Mouse (Mus musculus) bone marrow, adult 2 months (tissue): ENCODE results near the gene Uspl1. TPM values are rescaled to one million over a fixed set of nuclear protein-coding genes. Genes with fewer than 3 reads are reported as not detected.

Experiments used
- H3K27ac ChIP-seq: fragments of 200-500 bp; 2 replicates; pipeline ENCODE4 v1.5.1; 2012; ENCODE audit warnings: low read depth, mild to moderate bottlenecking, control low read depth, inconsistent platforms, low read length; ENCODE audit not compliant: control insufficient read depth, poor library complexity, insufficient read depth
- H3K4me1 ChIP-seq: fragments of 200-500 bp; 2 replicates; pipeline ENCODE4 v1.6.1; 2011; ENCODE audit warnings: low read length; ENCODE audit not compliant: control insufficient read depth, insufficient read depth
- H3K4me3 ChIP-seq: fragments of 200-500 bp; replicated peaks from 2 replicates; pipeline ENCODE3; 2011; ENCODE audit warnings: mild to moderate bottlenecking, low read depth, low read length, control low read depth; ENCODE audit not compliant: control insufficient read depth
- CTCF ChIP-seq: fragments of 200-500 bp; IDR thresholded peaks from 2 replicates; pipeline ENCODE4 v1.5.1; 2011; ENCODE audit warnings: low read length, control low read depth; ENCODE audit not compliant: control insufficient read depth, insufficient read depth
- POLR2A ChIP-seq: fragments of 200-500 bp; IDR thresholded peaks from 2 replicates; pipeline ENCODE4 v1.6.1; 2011; ENCODE audit warnings: low read depth, mild to moderate bottlenecking, control low read depth, low read length, borderline replicate concordance; ENCODE audit not compliant: control insufficient read depth
- WGBS: fragments of 180-500 bp; shearing (Covaris S2); methylation state at CpG from one replicate; pipeline ENCODE4 v1.1.7; 2018; 5-methylcytosine and 5-hydroxymethylcytosine counted together
- polyA plus RNA-seq: library from polyadenylated mRNA; stranded (reverse); fragments of >200 nt; gene quantifications from 2 replicates; pipeline ENCODE4 v1.2.4, GENCODE M21; 2011; ENCODE audit warnings: low replicate concordance; ENCODE audit not compliant: missing spikeins, insufficient read depth, insufficient read length

Uspl1 gene
- polyA plus RNA-seq, 1 experiment: 26.5 TPM

DNA sequence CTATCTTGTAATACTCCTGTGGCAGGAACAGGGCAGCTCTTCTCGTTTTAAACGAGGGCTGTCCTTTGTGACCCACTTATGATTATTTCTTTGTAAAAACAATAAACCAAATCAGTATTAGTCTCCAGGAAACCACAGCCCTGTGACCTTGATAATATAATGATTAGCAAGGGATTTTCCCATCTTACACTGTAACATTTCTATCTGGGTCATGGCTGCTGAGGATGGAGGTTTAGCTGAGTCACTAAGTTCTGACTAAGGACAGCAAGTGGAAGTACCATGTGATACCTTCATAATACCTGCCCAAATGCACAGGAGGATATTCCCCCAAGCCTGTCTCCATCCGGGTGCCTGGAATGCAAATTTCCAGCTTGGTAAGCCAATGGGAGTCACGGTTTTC, 23.7 kb upstream of the Uspl1 start:
- WGBS: 66% methylated on average over 4 of the region's 4 CpGs
- Histone ChIP-seq H3K4me1 (no peaks in the 10 kb centered on the region; the same call in 1 of the 2 replicates), H3K27ac (no peak overlapping the region), H3K4me3 (no peak overlapping the region)
- TF ChIP-seq POLR2A (no peak), CTCF (no peak)

DNA sequence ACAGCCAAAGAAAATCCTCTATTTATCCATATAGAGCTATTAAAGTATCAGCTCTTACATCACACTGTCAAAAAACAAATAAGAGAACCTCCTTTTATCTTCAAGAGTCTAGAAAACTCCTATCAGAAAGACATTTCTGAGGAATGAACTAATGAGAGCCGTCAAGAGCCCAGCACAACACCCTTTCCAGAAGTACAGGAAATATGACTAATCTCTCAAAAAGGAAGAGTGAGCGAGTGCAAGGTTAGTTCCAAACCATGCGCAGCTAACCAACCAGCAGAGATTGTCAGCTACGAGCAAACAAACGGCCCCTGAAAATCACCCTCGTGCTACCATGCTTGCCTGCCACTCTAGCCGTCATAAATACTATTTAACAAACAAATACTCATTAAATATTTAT, 21.3 kb upstream of the Uspl1 start:
- WGBS: 8% methylated on average over 7 of the region's 7 CpGs
- TF ChIP-seq CTCF: no peak
- TF ChIP-seq POLR2A: no peak

DNA sequence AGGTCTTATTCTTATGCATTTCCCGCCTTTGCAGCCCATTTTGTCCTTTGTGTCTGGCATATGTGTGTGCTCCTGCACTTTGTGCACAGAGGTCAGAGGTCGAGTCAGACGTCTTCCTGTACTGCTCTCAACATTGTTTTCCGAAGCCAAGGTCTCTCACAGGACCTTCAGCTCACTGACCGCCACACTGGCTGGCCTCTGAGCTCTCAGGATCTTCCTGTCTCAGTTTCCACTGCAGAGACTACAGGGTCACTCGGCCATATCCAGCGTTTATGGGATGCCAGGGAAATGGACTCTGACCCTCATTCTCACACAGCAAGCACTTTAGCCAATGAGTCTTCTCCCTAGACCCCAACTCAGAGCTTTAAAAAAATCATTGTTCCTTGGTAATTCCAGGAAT, 19.3 kb upstream of the Uspl1 start:
- Histone ChIP-seq H3K4me1 (no peaks in the 10 kb centered on the region; the same call in 1 of the 2 replicates), H3K4me3 (no peak overlapping the region), H3K27ac (no peak overlapping the region)
- TF ChIP-seq CTCF (no peak), POLR2A (no peak)
- 82% methylated on average over 7 of the region's 7 CpGs for WGBS

More for the DNA sequence above, 21.3 kb upstream of the Uspl1 start:
- Histone ChIP-seq H3K4me3 (no peak overlapping the region), H3K27ac (no peak overlapping the region), H3K4me1 (no peaks in the 10 kb centered on the region; the same call in 1 of the 2 replicates)

DNA sequence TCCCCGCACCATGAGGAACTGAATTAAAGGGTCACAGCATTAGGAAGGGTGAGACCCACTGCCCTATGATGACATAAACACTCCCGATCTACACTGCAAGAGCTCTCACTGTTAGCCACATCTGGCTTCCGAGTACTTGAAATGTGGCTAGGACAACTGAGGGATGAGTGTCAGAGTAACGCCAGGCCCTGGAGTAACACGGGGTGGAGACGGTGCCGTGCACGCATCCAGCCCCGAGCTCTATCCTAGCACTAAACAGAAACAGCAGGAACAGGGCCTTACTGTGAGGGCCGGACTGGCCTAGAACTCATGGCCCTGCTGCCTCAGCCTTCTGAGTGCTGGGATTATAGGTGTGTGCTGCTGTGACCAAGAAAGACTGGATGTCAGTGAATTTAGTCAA, 18.1 kb upstream of the Uspl1 start:
- TF ChIP-seq CTCF (no peak), POLR2A (no peak)
- Histone ChIP-seq H3K4me1 (no peaks in the 10 kb centered on the region; the same call in 1 of the 2 replicates), H3K27ac (no peak overlapping the region), H3K4me3 (no peak overlapping the region)
- whole genome bisulfite sequencing: 92% methylated on average over 10 of the region's 10 CpGs

DNA sequence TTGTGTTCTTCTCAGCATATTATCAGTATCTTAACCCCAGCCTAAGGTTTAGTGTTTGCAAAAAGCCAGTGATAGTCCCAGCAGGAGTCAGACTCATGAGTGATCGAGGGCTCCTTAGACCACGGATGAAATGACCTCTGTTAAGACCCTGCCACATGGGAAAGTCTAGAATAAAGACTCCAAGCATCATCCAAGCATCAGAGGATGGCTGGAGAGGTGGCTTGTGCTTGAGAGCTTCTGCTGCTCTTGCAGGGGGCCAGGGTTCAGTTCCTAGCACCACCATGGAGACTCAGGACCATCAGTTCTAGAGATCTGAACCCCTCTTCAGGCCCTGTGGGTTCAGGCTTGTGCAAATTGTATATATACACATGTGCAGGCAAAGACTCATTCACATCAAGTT, 16.1 kb upstream of the Uspl1 start:
- 83% methylated on average over 2 of the region's 2 CpGs for WGBS
- no peak for TF ChIP-seq CTCF
- no peak for TF ChIP-seq POLR2A
- H3K27ac ChIP-seq: no peak overlapping the region
- H3K4me1 ChIP-seq: no peaks in the 10 kb centered on the region; the same call in 1 of the 2 replicates
- H3K4me3 ChIP-seq: no peak overlapping the region

DNA sequence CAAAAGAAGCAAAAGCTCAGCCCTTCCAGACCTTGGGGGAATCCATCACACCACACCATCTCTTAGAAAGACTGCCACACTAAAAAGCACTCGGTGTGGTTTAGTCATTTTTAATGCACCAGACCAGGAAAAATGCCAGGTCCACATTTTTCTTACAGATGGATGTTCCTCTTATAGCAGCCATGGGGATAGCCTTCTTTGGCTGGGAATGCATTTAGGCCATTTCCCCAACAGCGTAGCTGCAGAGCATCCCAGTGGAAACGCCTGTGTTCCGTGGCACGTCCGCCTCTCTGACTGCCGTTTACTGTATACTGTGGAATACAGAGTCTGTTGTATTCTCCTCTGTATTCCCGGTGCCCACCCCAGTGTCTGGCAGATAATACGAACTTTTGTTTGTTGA, 15.3 kb upstream of the Uspl1 start:
- Histone ChIP-seq H3K4me1 (no peaks in the 10 kb centered on the region), H3K27ac (no peak overlapping the region), H3K4me3 (no peak overlapping the region)
- WGBS: 90% methylated on average over 9 of the region's 9 CpGs
- TF ChIP-seq CTCF (no peak), POLR2A (no peak)

DNA sequence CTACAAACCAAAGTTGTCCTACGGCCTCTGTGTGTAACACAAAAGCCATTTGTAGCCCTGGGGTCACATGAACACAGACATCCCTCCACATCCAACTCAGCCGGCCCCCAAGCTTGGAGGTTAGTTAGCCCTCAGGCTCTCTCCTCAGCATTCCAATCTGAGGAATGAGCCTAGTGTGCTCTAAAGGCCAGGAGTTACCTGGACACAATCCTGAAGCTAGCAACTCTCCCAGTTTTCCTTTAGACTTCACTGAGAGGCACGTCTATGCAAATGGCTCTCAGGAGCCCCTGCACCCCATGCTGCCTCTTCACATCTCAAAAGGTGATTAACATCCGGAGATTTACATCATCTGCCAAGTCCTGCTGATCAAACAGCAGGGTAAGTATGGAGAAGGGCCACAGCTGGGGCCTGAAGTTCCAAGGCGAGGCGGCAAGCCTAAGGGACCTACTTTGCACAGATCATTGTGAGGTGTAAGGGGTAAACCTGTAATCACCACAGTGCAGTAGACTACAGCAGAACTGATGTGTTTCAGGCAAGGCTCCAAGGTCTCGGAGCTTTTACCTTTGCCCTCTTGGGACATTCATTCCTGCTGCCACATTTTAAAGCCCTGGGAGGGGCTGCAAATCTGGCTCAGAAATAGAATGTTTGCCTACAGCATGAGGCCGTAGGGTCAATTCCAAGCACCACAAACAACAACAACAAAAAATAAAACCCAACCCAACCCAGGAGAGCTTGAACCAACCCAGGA, 13.1 kb upstream of the Uspl1 start:
- Histone ChIP-seq H3K27ac (no peak overlapping the region), H3K4me1 (no peaks in the 10 kb centered on the region), H3K4me3 (no peak overlapping the region)
- WGBS: 83% methylated on average over 8 of the region's 8 CpGs
- TF ChIP-seq CTCF: no peak
- no peak for TF ChIP-seq POLR2A

DNA sequence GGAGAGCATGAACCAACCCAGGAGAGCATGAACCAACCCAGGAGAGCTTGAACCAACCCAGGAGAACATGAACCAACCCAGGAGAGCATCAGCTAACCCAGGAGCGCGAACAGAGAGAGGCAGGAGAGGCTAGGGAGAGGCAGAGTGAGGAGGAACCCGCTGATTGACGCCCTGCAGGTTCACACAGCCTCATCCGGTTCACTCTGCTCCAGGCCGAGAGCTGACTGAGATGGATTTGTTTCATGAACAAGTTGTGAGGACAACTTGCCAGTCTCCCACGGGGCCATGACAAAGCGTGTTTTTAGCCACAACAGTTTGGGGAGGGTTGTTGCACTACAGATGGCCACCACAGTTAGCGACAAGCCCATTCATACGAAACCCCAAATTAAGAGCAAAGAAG, 11.9 kb upstream of the Uspl1 start:
- Histone ChIP-seq H3K4me1 (no peaks in the 10 kb centered on the region), H3K4me3 (no peak overlapping the region), H3K27ac (no peak overlapping the region)
- TF ChIP-seq POLR2A (no peak), CTCF (no peak)
- 72% methylated on average over 10 of the region's 10 CpGs for WGBS
